Mouse (Mus musculus): ENCODE measurements around the gene Fam241b.

The Fam241b gene

DNA sequence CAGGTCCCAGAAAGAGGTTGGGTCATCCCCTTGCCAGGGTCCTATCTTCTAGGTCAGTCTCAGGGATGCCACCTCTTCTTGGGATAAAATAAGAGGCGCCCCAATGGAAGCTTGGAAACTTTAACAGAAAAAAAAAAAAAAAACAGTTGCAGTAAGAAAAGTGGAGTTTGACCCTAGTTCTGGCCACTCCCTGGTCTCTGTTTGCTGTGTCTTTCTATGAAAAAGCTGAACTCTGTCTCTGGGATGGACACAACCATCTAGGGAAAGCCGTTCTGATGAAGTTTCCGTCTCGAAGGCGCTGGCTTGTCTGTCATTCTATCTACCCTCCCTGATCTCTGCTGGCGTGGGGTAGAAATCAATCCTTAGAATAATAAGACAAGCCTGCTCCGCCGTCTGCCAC is 73.1 kb downstream of the Fam241b start:
- peaks cover 18% of the 10 kb centered on the region for H3K4me1 ChIP-seq (replicated peaks; ENCODE audit: low read depth, low read length)
- no peak for TF ChIP-seq NANOG (IDR thresholded peaks at IDR 0.05; ENCODE audit: borderline replicate concordance, low read length)
- no peak for TF ChIP-seq CTCF (conservative IDR thresholded peaks at IDR 0.05; ENCODE audit: low read length)
- TF ChIP-seq POU5F1 (IDR thresholded peaks at IDR 0.05; ENCODE audit: borderline replicate concordance, low read length) = no peak
- H3K4me3 ChIP-seq (replicated peaks; ENCODE audit: low read length) = no peak overlapping the region
- H3K36me3 ChIP-seq (ENCODE audit: insufficient read depth, low read length) = no peaks in the 10 kb centered on the region
- H3K27me3 ChIP-seq (ENCODE audit: insufficient read depth, low read length) = peaks cover 42% of the 10 kb centered on the region
- peaks cover 5% of the 10 kb centered on the region; the same call in 1 of the 2 replicates for H3K9me3 ChIP-seq (ENCODE audit: low read length)

GRCm38 (mm10) chr10:62069946-62070345 is 73.8 kb downstream of the Fam241b start:
- peaks cover 5% of the 10 kb centered on the region; the same call in 1 of the 2 replicates for H3K9me3 ChIP-seq (ENCODE audit: low read length)
- peaks cover 14% of the 10 kb centered on the region for H3K4me1 ChIP-seq (replicated peaks; ENCODE audit: low read depth, low read length)
- no peak overlapping the region for H3K4me3 ChIP-seq (replicated peaks; ENCODE audit: low read length)
- no peak for TF ChIP-seq NANOG (IDR thresholded peaks at IDR 0.05; ENCODE audit: borderline replicate concordance, low read length)
- TF ChIP-seq CTCF (conservative IDR thresholded peaks at IDR 0.05; ENCODE audit: low read length) = no peak
- no peak for TF ChIP-seq POU5F1 (IDR thresholded peaks at IDR 0.05; ENCODE audit: borderline replicate concordance, low read length)
- no peaks in the 10 kb centered on the region for H3K36me3 ChIP-seq (ENCODE audit: insufficient read depth, low read length)
- peaks cover 48% of the 10 kb centered on the region for H3K27me3 ChIP-seq (ENCODE audit: insufficient read depth, low read length)

GRCm38 (mm10) chr10:62069398-62069797 is 74.3 kb downstream of the Fam241b start:
- H3K9me3 ChIP-seq (ENCODE audit: low read length) = peaks cover 5% of the 10 kb centered on the region; the same call in 1 of the 2 replicates

DNA sequence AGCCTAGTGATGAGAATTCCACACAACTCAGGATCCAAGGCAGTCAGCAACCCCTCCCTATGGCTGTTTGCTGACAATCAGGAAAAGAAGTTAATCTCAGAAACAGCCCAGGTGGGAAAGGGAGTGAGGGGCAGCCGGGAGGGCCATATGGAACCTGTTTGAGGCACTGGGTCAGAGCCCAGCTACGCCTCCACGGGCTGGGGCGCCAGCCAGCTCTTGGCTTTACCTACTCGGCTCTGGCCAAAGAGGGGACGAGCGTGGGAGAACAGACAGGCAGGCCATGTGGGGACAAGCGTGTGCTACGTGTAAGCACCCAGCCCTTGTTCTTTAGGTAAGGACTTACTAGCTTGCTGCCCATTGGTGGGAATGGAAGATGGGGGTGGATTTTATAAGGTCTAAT is 75.2 kb downstream of the Fam241b start:
- TF ChIP-seq CTCF (conservative IDR thresholded peaks at IDR 0.05; ENCODE audit: low read length) (no peak), POU5F1 (IDR thresholded peaks at IDR 0.05; ENCODE audit: borderline replicate concordance, low read length) (no peak), NANOG (IDR thresholded peaks at IDR 0.05; ENCODE audit: borderline replicate concordance, low read length) (no peak)
- Histone ChIP-seq H3K4me1 (replicated peaks; ENCODE audit: low read depth, low read length) (peaks cover 7% of the 10 kb centered on the region), H3K27me3 (ENCODE audit: insufficient read depth, low read length) (peaks cover 51% of the 10 kb centered on the region), H3K36me3 (ENCODE audit: insufficient read depth, low read length) (no peaks in the 10 kb centered on the region), H3K9me3 (ENCODE audit: low read length) (peaks cover 5% of the 10 kb centered on the region; the same call in 1 of the 2 replicates), H3K4me3 (replicated peaks; ENCODE audit: low read length) (no peak overlapping the region)

More at GRCm38 (mm10) chr10:62069398-62069797, 74.3 kb downstream of the Fam241b start:
- H3K27me3 ChIP-seq (ENCODE audit: insufficient read depth, low read length) = peaks cover 49% of the 10 kb centered on the region
- no peak overlapping the region for H3K4me3 ChIP-seq (replicated peaks; ENCODE audit: low read length)
- TF ChIP-seq CTCF (conservative IDR thresholded peaks at IDR 0.05; ENCODE audit: low read length) (no peak), NANOG (IDR thresholded peaks at IDR 0.05; ENCODE audit: borderline replicate concordance, low read length) (no peak), POU5F1 (IDR thresholded peaks at IDR 0.05; ENCODE audit: borderline replicate concordance, low read length) (no peak)
- H3K4me1 ChIP-seq (replicated peaks; ENCODE audit: low read depth, low read length) = peaks cover 9% of the 10 kb centered on the region
- H3K36me3 ChIP-seq (ENCODE audit: insufficient read depth, low read length) = no peaks in the 10 kb centered on the region

- Histone ChIP-seq H3K27me3 (ENCODE audit: insufficient read depth, low read length) (peaks cover 47% of the 10 kb centered on the region), H3K36me3 (ENCODE audit: insufficient read depth, low read length) (no peaks in the 10 kb centered on the region), H3K4me1 (replicated peaks; ENCODE audit: low read depth, low read length) (peaks cover 27% of the 10 kb centered on the region), H3K4me3 (replicated peaks; ENCODE audit: low read length) (no peak overlapping the region), H3K9me3 (ENCODE audit: low read length) (no peaks in the 10 kb centered on the region)
- no peak for TF ChIP-seq CTCF (conservative IDR thresholded peaks at IDR 0.05; ENCODE audit: low read length)
- TF ChIP-seq POU5F1 (IDR thresholded peaks at IDR 0.05; ENCODE audit: borderline replicate concordance, low read length) = no peak
- TF ChIP-seq NANOG (IDR thresholded peaks at IDR 0.05; ENCODE audit: borderline replicate concordance, low read length) = no peak
These were observed 77.5 kb downstream of the Fam241b start for GRCm38 (mm10) chr10:62066213-62066612.

- peaks cover 45% of the 10 kb centered on the region for H3K27me3 ChIP-seq (ENCODE audit: insufficient read depth, low read length)
- TF ChIP-seq POU5F1 (IDR thresholded peaks at IDR 0.05; ENCODE audit: borderline replicate concordance, low read length) (no peak), CTCF (conservative IDR thresholded peaks at IDR 0.05; ENCODE audit: low read length) (peak; percentile 79)
- H3K4me1 ChIP-seq (replicated peaks; ENCODE audit: low read depth, low read length) = peaks cover 61% of the 10 kb centered on the region
- no peaks in the 10 kb centered on the region for H3K36me3 ChIP-seq (ENCODE audit: insufficient read depth, low read length)
- no peaks in the 10 kb centered on the region for H3K9me3 ChIP-seq (ENCODE audit: low read length)
- no peak overlapping the region for H3K4me3 ChIP-seq (replicated peaks; ENCODE audit: low read length)
These were observed 80.9 kb downstream of the Fam241b start for GRCm38 (mm10) chr10:62062786-62063185.

DNA sequence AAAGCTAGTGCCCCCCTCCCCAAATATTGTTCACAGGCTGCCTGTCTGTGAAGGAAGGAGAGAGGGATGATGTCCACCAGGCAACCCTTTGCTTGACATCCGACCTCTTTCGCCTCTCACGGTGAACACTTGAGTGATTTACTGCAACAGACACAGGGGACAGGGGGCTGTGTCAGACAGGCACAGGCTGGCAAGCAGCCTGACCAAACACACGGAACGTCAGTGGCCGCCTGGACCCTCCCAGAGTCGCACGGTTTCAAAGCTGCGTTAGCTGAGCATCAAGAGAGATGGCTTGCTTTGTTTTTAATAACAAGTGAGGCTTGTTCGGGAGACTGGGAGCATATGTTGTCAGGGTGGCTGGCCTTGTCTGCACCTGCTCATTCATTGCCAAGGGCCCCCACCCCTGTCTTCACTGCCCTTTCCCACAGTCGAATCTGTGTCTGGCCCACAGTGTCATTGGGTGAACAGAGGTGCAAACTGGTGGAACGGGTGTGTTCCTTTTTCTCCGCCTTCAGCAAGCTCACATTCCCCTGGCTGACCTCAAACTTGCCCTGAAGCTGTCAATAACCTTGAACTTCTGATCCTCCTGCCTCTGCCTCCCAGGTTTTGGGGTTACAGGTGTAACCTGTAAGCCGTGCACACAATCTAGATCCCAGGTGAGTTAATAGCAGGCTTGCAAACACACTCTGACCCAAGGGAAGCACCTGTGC is 82.6 kb downstream of the Fam241b start:
- Histone ChIP-seq H3K36me3 (ENCODE audit: insufficient read depth, low read length) (no peaks in the 10 kb centered on the region), H3K4me1 (replicated peaks; ENCODE audit: low read depth, low read length) (peaks cover 62% of the 10 kb centered on the region), H3K4me3 (replicated peaks; ENCODE audit: low read length) (no peak overlapping the region), H3K27me3 (ENCODE audit: insufficient read depth, low read length) (peaks cover 34% of the 10 kb centered on the region), H3K9me3 (ENCODE audit: low read length) (no peaks in the 10 kb centered on the region)
- TF ChIP-seq POU5F1 (IDR thresholded peaks at IDR 0.05; ENCODE audit: borderline replicate concordance, low read length) = no peak
- no peak for TF ChIP-seq NANOG (IDR thresholded peaks at IDR 0.05; ENCODE audit: borderline replicate concordance, low read length)

- Histone ChIP-seq H3K9me3 (ENCODE audit: low read length) (no peaks in the 10 kb centered on the region), H3K4me1 (replicated peaks; ENCODE audit: low read depth, low read length) (peaks cover 60% of the 10 kb centered on the region), H3K4me3 (replicated peaks; ENCODE audit: low read length) (peak overlapping the region; percentile 45), H3K27me3 (ENCODE audit: insufficient read depth, low read length) (peaks cover 28% of the 10 kb centered on the region), H3K36me3 (ENCODE audit: insufficient read depth, low read length) (no peaks in the 10 kb centered on the region)
- TF ChIP-seq NANOG (IDR thresholded peaks at IDR 0.05; ENCODE audit: borderline replicate concordance, low read length) (no peak), POU5F1 (IDR thresholded peaks at IDR 0.05; ENCODE audit: borderline replicate concordance, low read length) (no peak), CTCF (conservative IDR thresholded peaks at IDR 0.05; ENCODE audit: low read length) (no peak)
These were observed 83.4 kb downstream of the Fam241b start for GRCm38 (mm10) chr10:62060224-62060913.

All from E14TG2a.4 (cell line).